Mouse (Mus musculus) hindlimb bud, embryonic 11.5 days (tissue): Measurements from ENCODE around the gene Gm20503.

Experiments used
- DNase-seq: peaks from one replicate; pipeline ENCODE4 v3.0.0-alpha.2; 2012; ENCODE audit warnings: low read depth, low spot score; ENCODE audit errors: extremely low spot score

Gene Gm20503

GRCm38 (mm10) chr4:59002948-59003805 lies at the start of gene Gm20503:
Gene Gm20503 (plus strand): TSS chr4:59003210.
- no peak for DNase-seq

GRCm38 (mm10) chr4:58961719-58962118 lies 41.3 kb upstream of the Gm20503 start:
- DNase-seq, result no peak

GRCm38 (mm10) chr4:58963271-58963670 lies 39.7 kb upstream of the Gm20503 start:
- no peak for DNase-seq

GRCm38 (mm10) chr4:58965136-58965535 lies 37.9 kb upstream of the Gm20503 start:
- DNase-seq, result no peak

GRCm38 (mm10) chr4:58970678-58971077 lies 32.3 kb upstream of the Gm20503 start:
- DNase-seq, result no peak

GRCm38 (mm10) chr4:58975711-58976110 lies 27.3 kb upstream of the Gm20503 start:
- DNase-seq, result no peak

- no peak for DNase-seq
Observed at GRCm38 (mm10) chr4:58981421-58981820, 21.6 kb upstream of the Gm20503 start.

GRCm38 (mm10) chr4:58982806-58983205 lies 20.2 kb upstream of the Gm20503 start:
- DNase-seq, result no peak

- no peak for DNase-seq
Observed at GRCm38 (mm10) chr4:58985157-58985648, 17.8 kb upstream of the Gm20503 start.

GRCm38 (mm10) chr4:58986540-58987190 lies 16.3 kb upstream of the Gm20503 start, which contains the start of gene Ptgr1:
Gene Ptgr1 (minus strand): TSS chr4:58987119.
- DNase-seq, result no peak

GRCm38 (mm10) chr4:58989303-58989898 lies 13.6 kb upstream of the Gm20503 start:
- DNase-seq, result no peak

- no peak for DNase-seq
Observed at GRCm38 (mm10) chr4:58990609-58991434, 12.2 kb upstream of the Gm20503 start.

GRCm38 (mm10) chr4:58992195-58992594 lies 10.8 kb upstream of the Gm20503 start:
- DNase-seq, result no peak

GRCm38 (mm10) chr4:58994762-58995161 lies 8.2 kb upstream of the Gm20503 start, which contains the start of gene Dnajc25:
Gene Dnajc25 (plus strand): TSS chr4:58995062.
- DNase-seq, result no peak

GRCm38 (mm10) chr4:58995251-58995693 lies 7.7 kb upstream of the Gm20503 start:
- no peak for DNase-seq

- no peak for DNase-seq
Observed at GRCm38 (mm10) chr4:58997081-58997480, 5.9 kb upstream of the Gm20503 start.

- DNase-seq, result no peak
Observed at GRCm38 (mm10) chr4:58998688-58999087, 4.3 kb upstream of the Gm20503 start.

- DNase-seq, result no peak
Observed at GRCm38 (mm10) chr4:58999686-59000085, 3.3 kb upstream of the Gm20503 start.

GRCm38 (mm10) chr4:59000614-59001013 lies 2.4 kb upstream of the Gm20503 start:
- no peak for DNase-seq

GRCm38 (mm10) chr4:59003806-59004200 lies 793 bp downstream of the Gm20503 start:
- DNase-seq, result no peak

GRCm38 (mm10) chr4:59006211-59006610 lies 3.2 kb downstream of the Gm20503 start:
- no peak for DNase-seq
